Mouse (Mus musculus) limb, embryonic 14.5 days (tissue): ENCODE measurements around the gene Tbc1d2. TPM values are rescaled to one million over a fixed set of nuclear protein-coding genes. Genes with fewer than 3 reads are reported as not detected.
"Not testable (repeated sequence)": the region's sequence is repeated elsewhere in the genome, so short reads cannot be mapped to it uniquely, and the experiment has no call there.

Source experiments
- ATAC-seq: fragments of 200-750 bp; cut with Nextera tagmentation; 2 replicates; pipeline ENCODE4 v1.8.0; 2017; ENCODE audit warnings: low read depth, moderate number of reproducible peaks, moderate TSS enrichment; ENCODE audit not compliant: low FRiP score
- DNase-seq: peaks from one replicate; pipeline ENCODE4 v3.0.0-alpha.2; 2015; ENCODE audit warnings: low spot score
- H3K27ac ChIP-seq: fragments of 300-500 bp; sonication (generic); replicated peaks from 2 replicates; pipeline ENCODE4 v1.5.1; 2014; ENCODE audit warnings: low read depth, mild to moderate bottlenecking, low read length, moderate library complexity, mixed read lengths
- H3K27me3 ChIP-seq: fragments of 300-500 bp; sonication (generic); 2 replicates; pipeline ENCODE4 v1.6.1; 2014; ENCODE audit warnings: low read length, mixed read lengths; ENCODE audit not compliant: control insufficient read depth, insufficient read depth
- H3K36me3 ChIP-seq: fragments of 300-500 bp; sonication (generic); 2 replicates; pipeline ENCODE4 v1.6.1; 2014; ENCODE audit warnings: mild to moderate bottlenecking, low read length, moderate library complexity, mixed read lengths; ENCODE audit not compliant: control insufficient read depth, insufficient read depth
- H3K4me1 ChIP-seq: fragments of 300-500 bp; sonication (generic); 2 replicates; pipeline ENCODE4 v1.6.1; 2014; ENCODE audit warnings: antibody characterized with exemption, low read length, mixed read lengths; ENCODE audit not compliant: control insufficient read depth, insufficient read depth
- H3K4me2 ChIP-seq: fragments of 300-500 bp; sonication (generic); replicated peaks from 2 replicates; pipeline ENCODE4 v1.6.1; 2014; ENCODE audit warnings: low read depth, mild to moderate bottlenecking, low read length, moderate library complexity; ENCODE audit not compliant: severe bottlenecking
- H3K4me3 ChIP-seq: fragments of 300-500 bp; sonication (generic); replicated peaks from 2 replicates; pipeline ENCODE4 v1.5.1; 2014; ENCODE audit warnings: low read length
- H3K9ac ChIP-seq: fragments of 300-500 bp; sonication (generic); 2 replicates; pipeline ENCODE4 v1.6.1; 2014; ENCODE audit warnings: mild to moderate bottlenecking, low read depth, low read length, moderate library complexity; ENCODE audit not compliant: severe bottlenecking
- H3K9me3 ChIP-seq: fragments of 300-500 bp; sonication (generic); 2 replicates; pipeline ENCODE4 v1.6.1; 2016; ENCODE audit warnings: low read length; ENCODE audit not compliant: control insufficient read depth
- POLR2A ChIP-seq: fragments of 200-500 bp; IDR thresholded peaks from 2 replicates; pipeline ENCODE4 v1.8.0; 2012; ENCODE audit warnings: inconsistent platforms, mild to moderate bottlenecking, moderate library complexity, borderline replicate concordance; ENCODE audit not compliant: insufficient read depth, insufficient read length; ENCODE audit errors: extremely low read depth
- WGBS: fragments of 180-500 bp; shearing (Covaris S2); extraction: QIAGEN DNeasy Blood & Tissue Kit; methylation state at CpG from one replicate; pipeline ENCODE4 v1.1.7; 2014; 5-methylcytosine and 5-hydroxymethylcytosine counted together
- polyA plus RNA-seq, 2 experiments: library from polyadenylated mRNA; depleted of rRNA in 1 of 2; stranded (reverse) in 1 of 2; unstranded in 1 of 2; fragments of >200 nt; fragmentation: Nextera tagmentation in 1 of 2; extraction: Ambion mirVana in 1 of 2; gene quantifications; 2 replicates each; pipeline versions ENCODE4 v1.2.1 to v1.2.3; 2012 to 2014

Tbc1d2 gene
- polyA plus RNA-seq, 2 experiments: 1.5 to 2.1 TPM

DNA sequence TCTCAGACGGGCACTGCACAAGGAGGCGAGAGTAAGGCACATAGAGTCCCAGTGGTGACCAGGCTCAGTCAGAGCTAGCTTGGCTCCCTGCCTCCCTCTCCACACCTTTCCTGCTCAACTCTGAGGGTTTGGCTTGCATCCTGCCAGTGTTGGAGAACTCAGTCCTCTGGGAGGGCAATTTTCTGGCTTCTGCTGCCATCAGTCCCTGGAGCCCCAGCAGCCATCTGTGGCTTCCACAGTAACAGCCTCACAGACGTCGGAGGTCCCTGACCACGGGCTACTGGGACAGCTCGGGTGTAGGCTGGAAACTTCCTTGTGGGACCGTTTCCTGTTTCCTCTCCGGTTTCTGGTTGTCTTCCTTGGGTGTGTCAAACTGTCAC, 64.2 kb downstream of the Tbc1d2 start:
- no peak overlapping the region for H3K4me3 ChIP-seq
- H3K36me3 ChIP-seq: no peaks in the 10 kb centered on the region
- H3K9ac ChIP-seq: no peak overlapping the region
- no peaks in the 10 kb centered on the region for H3K27me3 ChIP-seq
- no peak overlapping the region for H3K27ac ChIP-seq
- no peaks in the 10 kb centered on the region; the same call in 1 of the 2 replicates for H3K4me1 ChIP-seq
- H3K9me3 ChIP-seq: peaks cover 1% of the 10 kb centered on the region; the same call in 1 of the 2 replicates
- ATAC-seq (no peak), DNase-seq (no peak)
- TF ChIP-seq POLR2A: no peak
- no peak overlapping the region for H3K4me2 ChIP-seq
- whole genome bisulfite sequencing: 71% methylated on average over 8 of the region's 8 CpGs

DNA sequence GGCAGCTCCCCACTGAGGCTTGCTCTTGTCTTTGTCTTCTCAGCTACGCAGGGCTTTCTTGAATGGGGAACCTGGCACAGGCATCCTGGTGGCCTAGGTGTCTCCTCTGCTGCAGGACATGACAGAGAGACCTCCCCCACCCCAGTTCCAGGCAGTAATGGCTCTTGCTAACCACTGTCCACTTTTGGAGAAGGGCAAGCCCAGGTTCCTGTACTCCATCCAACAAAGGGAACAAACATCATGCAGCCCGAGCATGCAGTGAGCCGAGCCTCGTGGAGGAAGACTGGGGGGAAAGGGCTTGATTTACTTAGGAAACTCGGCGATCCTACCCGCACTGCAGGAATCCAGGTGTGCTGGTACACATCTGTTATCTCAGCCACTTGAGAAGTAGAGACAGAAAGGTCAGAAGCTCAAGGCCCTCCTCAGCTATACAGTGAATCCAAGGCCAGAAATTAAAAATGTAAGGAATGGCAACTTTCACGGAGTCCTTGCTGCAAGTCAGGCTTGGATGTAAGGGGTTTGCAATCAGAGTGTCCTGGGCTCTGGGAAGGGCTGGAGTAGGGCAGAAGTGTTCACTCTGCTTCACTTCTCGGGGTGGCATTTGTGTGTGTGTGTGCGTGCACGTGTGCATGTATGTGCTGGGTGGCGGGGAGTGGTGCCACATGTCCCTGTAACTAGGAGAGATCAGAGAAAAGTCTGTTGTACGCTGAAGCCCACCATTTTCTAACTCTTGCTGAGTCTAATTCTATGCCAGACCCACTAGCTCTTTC, 64.8 kb downstream of the Tbc1d2 start:
- H3K9ac ChIP-seq: no peak overlapping the region

DNA sequence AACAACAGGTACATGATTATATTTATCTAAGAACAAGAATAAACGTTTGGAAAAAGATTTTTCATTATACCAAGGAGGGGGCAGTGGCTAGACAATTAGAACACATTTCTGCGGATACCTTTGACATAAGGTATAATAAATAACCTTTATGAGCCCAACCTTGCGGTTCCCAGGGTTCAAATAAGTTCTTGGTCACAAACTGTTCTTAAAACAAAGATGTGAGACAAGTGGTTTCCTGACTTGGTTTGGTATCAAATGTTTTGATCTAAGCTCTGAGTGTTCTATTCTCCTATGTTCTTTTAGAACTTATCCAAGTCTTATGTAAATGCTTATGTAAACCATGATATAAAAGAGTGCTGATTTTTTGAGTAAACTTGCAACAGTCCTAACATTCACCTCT, 65.5 kb downstream of the Tbc1d2 start:
- H3K27ac ChIP-seq, ATAC-seq, DNase-seq, H3K36me3 ChIP-seq, H3K4me3 ChIP-seq, H3K4me2 ChIP-seq, H3K9me3 ChIP-seq, H3K9ac ChIP-seq, H3K4me1 ChIP-seq, H3K27me3 ChIP-seq: not testable (repeated sequence)
- WGBS: 50% methylated on average over 3 of the region's 3 CpGs

More for the DNA sequence above, 64.8 kb downstream of the Tbc1d2 start:
- Histone ChIP-seq H3K27ac (no peak overlapping the region), H3K4me2 (no peak overlapping the region), H3K36me3 (no peaks in the 10 kb centered on the region), H3K27me3 (no peaks in the 10 kb centered on the region), H3K9me3 (peaks cover 3% of the 10 kb centered on the region; the same call in 1 of the 2 replicates), H3K4me3 (no peak overlapping the region), H3K4me1 (no peaks in the 10 kb centered on the region; the same call in 1 of the 2 replicates)
- TF ChIP-seq POLR2A: no peak
- no peak for DNase-seq
- 77% methylated on average over 13 of the region's 13 CpGs for WGBS
- no peak for ATAC-seq

GRCm38 (mm10) chr4:46584084-46584483, 65.9 kb downstream of the Tbc1d2 start:
- not testable (repeated sequence) for H3K4me3 ChIP-seq
- 93% methylated on average over 2 of the region's 6 CpGs for WGBS

DNA sequence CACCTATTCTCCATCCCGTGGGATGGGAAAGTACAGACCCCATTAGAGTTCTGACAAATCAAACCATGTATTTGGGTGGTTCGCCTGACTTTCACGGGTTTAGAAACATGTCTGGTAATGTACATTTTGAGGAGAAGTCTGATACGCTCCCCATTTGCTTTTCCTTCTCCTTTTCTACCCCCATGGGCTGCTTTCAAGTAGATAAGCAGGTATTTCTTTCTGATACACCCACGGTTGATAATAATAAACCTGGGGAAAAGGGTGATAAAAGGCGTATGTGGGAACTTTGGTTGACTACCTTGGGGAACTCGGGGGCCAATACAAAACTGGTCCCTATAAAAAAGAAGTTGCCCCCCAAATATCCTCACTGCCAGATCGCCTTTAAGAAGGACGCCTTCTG, 68.0 kb downstream of the Tbc1d2 start:
- not testable (repeated sequence) for ATAC-seq, H3K27me3 ChIP-seq, H3K4me3 ChIP-seq, H3K4me2 ChIP-seq, H3K9me3 ChIP-seq, H3K4me1 ChIP-seq, H3K9ac ChIP-seq, H3K36me3 ChIP-seq, DNase-seq, H3K27ac ChIP-seq
- WGBS: 87% methylated on average over 9 of the region's 9 CpGs

More at GRCm38 (mm10) chr4:46584084-46584483, 65.9 kb downstream of the Tbc1d2 start:
- ATAC-seq, H3K4me2 ChIP-seq, DNase-seq, H3K36me3 ChIP-seq, H3K9me3 ChIP-seq, H3K4me1 ChIP-seq, H3K27me3 ChIP-seq, H3K27ac ChIP-seq, H3K9ac ChIP-seq: not testable (repeated sequence)

GRCm38 (mm10) chr4:46581577-46581976, 68.4 kb downstream of the Tbc1d2 start:
- not testable (repeated sequence) for H3K27me3 ChIP-seq, H3K4me1 ChIP-seq, H3K4me3 ChIP-seq, H3K27ac ChIP-seq, H3K9me3 ChIP-seq, H3K36me3 ChIP-seq, H3K4me2 ChIP-seq, ATAC-seq, DNase-seq, H3K9ac ChIP-seq
- 91% methylated on average over 22 of the region's 22 CpGs for WGBS

DNA sequence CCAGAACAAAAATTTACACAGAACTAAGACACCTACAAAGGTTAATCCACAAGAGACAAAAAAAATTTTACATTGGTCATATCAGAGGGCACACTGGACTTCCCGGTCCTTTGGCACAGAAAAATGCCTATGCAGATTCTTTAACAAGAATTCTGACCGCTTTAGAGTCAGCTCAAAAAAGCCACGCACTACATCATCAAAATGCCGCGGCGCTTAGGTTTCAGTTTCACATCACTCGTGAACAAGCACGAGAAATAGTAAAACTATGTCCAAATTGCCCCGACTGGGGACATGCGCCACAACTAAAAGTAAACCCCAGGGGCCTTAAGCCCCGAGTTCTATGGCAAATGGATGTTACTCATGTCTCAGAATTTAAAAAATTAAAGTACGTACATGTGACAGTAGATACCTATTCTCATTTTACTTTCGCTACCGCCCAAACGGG, 69.2 kb downstream of the Tbc1d2 start:
- H3K27me3 ChIP-seq, DNase-seq, H3K4me3 ChIP-seq, ATAC-seq, H3K4me2 ChIP-seq, H3K36me3 ChIP-seq, H3K4me1 ChIP-seq, H3K27ac ChIP-seq, H3K9me3 ChIP-seq, H3K9ac ChIP-seq: not testable (repeated sequence)
- WGBS: 91% methylated on average over 15 of the region's 15 CpGs

DNA sequence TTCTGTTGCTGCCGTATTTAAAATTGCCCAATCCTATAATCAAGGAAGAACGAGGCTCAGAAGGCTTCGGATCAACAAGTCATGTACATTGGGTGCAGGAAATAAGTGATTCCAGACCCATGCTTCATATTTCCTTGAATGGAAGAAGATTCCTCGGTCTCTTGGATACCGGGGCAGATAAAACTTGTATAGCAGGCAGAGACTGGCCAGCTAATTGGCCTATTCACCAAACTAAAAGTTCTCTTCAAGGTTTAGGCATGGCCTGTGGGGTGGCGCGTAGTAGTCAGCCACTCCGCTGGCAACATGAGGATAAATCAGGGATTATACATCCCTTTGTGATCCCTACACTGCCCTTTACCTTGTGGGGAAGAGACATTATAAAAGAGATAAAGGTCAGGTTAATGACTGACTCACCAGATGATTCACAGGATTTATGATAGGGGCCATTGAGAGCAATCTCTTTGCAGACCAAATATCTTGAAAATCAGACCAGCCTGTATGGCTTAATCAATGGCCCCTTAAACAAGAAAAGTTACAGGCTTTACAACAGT, 71.1 kb downstream of the Tbc1d2 start:
- not testable (repeated sequence) for H3K4me3 ChIP-seq, ATAC-seq, H3K9ac ChIP-seq, H3K27ac ChIP-seq, DNase-seq, H3K4me2 ChIP-seq, H3K27me3 ChIP-seq, H3K9me3 ChIP-seq, H3K4me1 ChIP-seq, H3K36me3 ChIP-seq
- WGBS: 91% methylated on average over 8 of the region's 8 CpGs
